Mouse (Mus musculus): ENCODE measurements around the gene Gm5148.

Gene Gm5148

GRCm38 (mm10) chr3:37724171-37724804 is at the start of gene Gm5148:
Gene Gm5148 (minus strand): TSS chr3:37724490.
- peak; percentile 91 for DNase-seq (ENCODE audit: low spot score)

- DNase-seq (ENCODE audit: low spot score), result no peak
These were observed 46.7 kb upstream of the Gm5148 start for GRCm38 (mm10) chr3:37770951-37771350.

- DNase-seq (ENCODE audit: low spot score), result no peak
These were observed 45.0 kb upstream of the Gm5148 start for GRCm38 (mm10) chr3:37769268-37769756.

- DNase-seq (ENCODE audit: low spot score), result no peak
These were observed 43.1 kb upstream of the Gm5148 start for GRCm38 (mm10) chr3:37767147-37768015.

GRCm38 (mm10) chr3:37766628-37767027 is 42.3 kb upstream of the Gm5148 start:
- DNase-seq (ENCODE audit: low spot score), result no peak

- DNase-seq (ENCODE audit: low spot score), result no peak
These were observed 41.7 kb upstream of the Gm5148 start for GRCm38 (mm10) chr3:37765971-37766370.

GRCm38 (mm10) chr3:37765275-37765674 is 41.0 kb upstream of the Gm5148 start:
- no peak for DNase-seq (ENCODE audit: low spot score)

- no peak for DNase-seq (ENCODE audit: low spot score)
These were observed 38.0 kb upstream of the Gm5148 start for GRCm38 (mm10) chr3:37762303-37762702.

- DNase-seq (ENCODE audit: low spot score), result no peak
These were observed 37.5 kb upstream of the Gm5148 start for GRCm38 (mm10) chr3:37761741-37762140.

- no peak for DNase-seq (ENCODE audit: low spot score)
These were observed 36.6 kb upstream of the Gm5148 start for GRCm38 (mm10) chr3:37760866-37761265.

- DNase-seq (ENCODE audit: low spot score), result no peak
These were observed 34.5 kb upstream of the Gm5148 start for GRCm38 (mm10) chr3:37758611-37759322.

GRCm38 (mm10) chr3:37758124-37758523 is 33.8 kb upstream of the Gm5148 start:
- peak; percentile 42 for DNase-seq (ENCODE audit: low spot score)

- no peak for DNase-seq (ENCODE audit: low spot score)
These were observed 33.3 kb upstream of the Gm5148 start for GRCm38 (mm10) chr3:37757613-37758012.

- DNase-seq (ENCODE audit: low spot score), result no peak
These were observed 31.7 kb upstream of the Gm5148 start for GRCm38 (mm10) chr3:37756005-37756404.

- DNase-seq (ENCODE audit: low spot score), result no peak
These were observed 30.3 kb upstream of the Gm5148 start for GRCm38 (mm10) chr3:37754639-37755038.

- DNase-seq (ENCODE audit: low spot score), result no peak
These were observed 28.9 kb upstream of the Gm5148 start for GRCm38 (mm10) chr3:37753148-37753547.

- no peak for DNase-seq (ENCODE audit: low spot score)
These were observed 23.9 kb upstream of the Gm5148 start for GRCm38 (mm10) chr3:37748002-37748733.

- no peak for DNase-seq (ENCODE audit: low spot score)
These were observed 23.1 kb upstream of the Gm5148 start for GRCm38 (mm10) chr3:37747258-37748001.

- no peak for DNase-seq (ENCODE audit: low spot score)
These were observed 19.8 kb upstream of the Gm5148 start for GRCm38 (mm10) chr3:37744050-37744449.

- DNase-seq (ENCODE audit: low spot score), result no peak
These were observed 15.7 kb upstream of the Gm5148 start for GRCm38 (mm10) chr3:37739996-37740395.
